Mouse (Mus musculus) heart, embryonic 14.5 days (tissue): ENCODE data around the gene Oxld1. TPM values are rescaled to one million over a fixed set of nuclear protein-coding genes. Genes with fewer than 3 reads are reported as not detected.
"Not testable (repeated sequence)": the region's sequence is repeated elsewhere in the genome, so short reads cannot be mapped to it uniquely, and the experiment has no call there.

Experiments
- ATAC-seq: fragments of 200-750 bp; cut with Nextera tagmentation; 2 replicates; pipeline ENCODE4 v1.8.0; 2017; ENCODE audit warnings: low read depth, moderate TSS enrichment; ENCODE audit not compliant: insufficient number of reproducible peaks, insufficient read depth, low FRiP score
- H3K27ac ChIP-seq, 2 experiments: fragments of 200-500 bp in 1 of 2; fragments of 300-500 bp in 1 of 2; sonication (generic) in 1 of 2; replicated peaks in 1 of 2; 2 replicates each; pipeline ENCODE4 v1.5.1; 2012 to 2014; ENCODE audit warnings: low read depth in 2 of 2, low read length in 2 of 2, control low read depth in 1 of 2, mild to moderate bottlenecking in 1 of 2, mixed read lengths in 1 of 2; ENCODE audit not compliant: control insufficient read depth in 1 of 2, insufficient read depth in 1 of 2
- H3K27me3 ChIP-seq: fragments of 300-500 bp; sonication (generic); 2 replicates; pipeline ENCODE4 v1.6.1; 2014; ENCODE audit warnings: mild to moderate bottlenecking, low read length, control low read depth; ENCODE audit not compliant: control insufficient read depth, insufficient read depth
- H3K36me3 ChIP-seq: fragments of 300-500 bp; sonication (generic); 2 replicates; pipeline ENCODE4 v1.6.1; 2014; ENCODE audit warnings: mild to moderate bottlenecking, control low read depth, low read length, mixed read lengths; ENCODE audit not compliant: control insufficient read depth, insufficient read depth
- H3K4me1 ChIP-seq, 2 experiments: fragments of 200-500 bp in 1 of 2; fragments of 300-500 bp in 1 of 2; sonication (generic) in 1 of 2; 2 replicates each; pipeline ENCODE4 v1.6.1; 2012 to 2014; ENCODE audit warnings: low read length in 2 of 2, control low read depth in 1 of 2, mixed read lengths in 1 of 2; ENCODE audit not compliant: control insufficient read depth in 2 of 2, insufficient read depth in 2 of 2
- H3K4me2 ChIP-seq: fragments of 300-500 bp; sonication (generic); 2 replicates; pipeline ENCODE4 v1.6.1; 2014; ENCODE audit warnings: mild to moderate bottlenecking, low read length
- H3K4me3 ChIP-seq, 2 experiments: fragments of 200-500 bp in 1 of 2; fragments of 300-500 bp in 1 of 2; sonication (generic) in 1 of 2; 2 replicates each; pipeline ENCODE4 v1.5.1; 2012 to 2014; ENCODE audit warnings: low read length in 2 of 2, mild to moderate bottlenecking in 2 of 2, control low read depth in 1 of 2, low read depth in 1 of 2, moderate library complexity in 1 of 2; ENCODE audit not compliant: control insufficient read depth in 1 of 2, insufficient read depth in 1 of 2
- H3K9ac ChIP-seq: fragments of 300-500 bp; sonication (generic); 2 replicates; pipeline ENCODE4 v1.6.1; 2014; ENCODE audit warnings: mild to moderate bottlenecking, low read length
- H3K9me3 ChIP-seq: fragments of 300-500 bp; sonication (generic); 2 replicates; pipeline ENCODE4 v1.6.1; 2016; ENCODE audit warnings: low read length, control low read depth; ENCODE audit not compliant: control insufficient read depth
- WGBS: fragments of 180-500 bp; shearing (Covaris S2); extraction: QIAGEN DNeasy Blood & Tissue Kit; methylation state at CpG from one replicate; pipeline ENCODE4 v1.1.7; 2014; 5-methylcytosine and 5-hydroxymethylcytosine counted together
- polyA plus RNA-seq: library from polyadenylated mRNA; unstranded; fragments of >200 nt; fragmentation: Nextera tagmentation; extraction: Ambion mirVana; gene quantifications from 2 replicates; pipeline ENCODE4 v1.2.1, GENCODE M21; 2014

The Oxld1 gene
- polyA plus RNA-seq, 1 experiment from 2014 or later = 24.9 TPM

- Histone ChIP-seq H3K4me3 (no peak overlapping the region), H3K9me3 (no peaks in the 10 kb centered on the region), H3K9ac (no peak overlapping the region), H3K36me3 (peaks cover 90% of the 10 kb centered on the region), H3K4me1 (peaks cover 2 to 5% of the 10 kb centered on the region in 2 experiments; a peak in 3 of 4 replicates), H3K4me2 (no peak overlapping the region), H3K27me3 (no peaks in the 10 kb centered on the region), H3K27ac (peak overlapping the region; percentile 43 to 48; a peak in 2 of 4 replicates)
- no peak for ATAC-seq
- WGBS = 66% methylated on average over 9 of the region's 9 CpGs
These were observed 34.1 kb downstream of the Oxld1 start for GRCm38 (mm10) chr11:120423569-120424295.

- peak overlapping the region; percentile 43 to 48; a peak in 2 of 4 replicates for H3K27ac ChIP-seq
- 0 out of 2 replicates have a peak overlapping the region, but pooled peaks have one; percentile 8 for H3K9ac ChIP-seq
- H3K36me3 ChIP-seq = peaks cover 90% of the 10 kb centered on the region
- no peak overlapping the region for H3K4me3 ChIP-seq
- 76% methylated on average over 13 of the region's 13 CpGs for WGBS
- no peaks in the 10 kb centered on the region for H3K9me3 ChIP-seq
- H3K4me2 ChIP-seq = no peak overlapping the region
- no peak for ATAC-seq
- peaks cover 2 to 5% of the 10 kb centered on the region in 2 experiments; a peak in 3 of 4 replicates for H3K4me1 ChIP-seq
- no peaks in the 10 kb centered on the region for H3K27me3 ChIP-seq
These were observed 35.0 kb downstream of the Oxld1 start for GRCm38 (mm10) chr11:120422651-120423568.

GRCm38 (mm10) chr11:120418592-120418991, 39.3 kb downstream of the Oxld1 start:
- peaks cover 93% of the 10 kb centered on the region for H3K36me3 ChIP-seq
- H3K27ac ChIP-seq = no peak overlapping the region
- peaks cover 2 to 5% of the 10 kb centered on the region in 2 experiments; a peak in 3 of 4 replicates for H3K4me1 ChIP-seq
- WGBS = 67% methylated on average over 1 of the region's 1 CpGs
- no peak overlapping the region for H3K9ac ChIP-seq
- no peak overlapping the region for H3K4me2 ChIP-seq
- no peak for ATAC-seq
- H3K27me3 ChIP-seq = no peaks in the 10 kb centered on the region
- no peak overlapping the region for H3K4me3 ChIP-seq
- no peaks in the 10 kb centered on the region for H3K9me3 ChIP-seq

- Histone ChIP-seq H3K4me1 (peaks cover 0 to 4% of the 10 kb centered on the region in 2 experiments; a peak in 2 of 4 replicates), H3K27ac (no peak overlapping the region), H3K4me3 (no peak overlapping the region), H3K4me2 (no peak overlapping the region), H3K27me3 (no peaks in the 10 kb centered on the region), H3K36me3 (peaks cover 96% of the 10 kb centered on the region), H3K9me3 (no peaks in the 10 kb centered on the region), H3K9ac (no peak overlapping the region)
- no peak for ATAC-seq
- WGBS = 73% methylated on average over 7 of the region's 7 CpGs
These were observed 40.0 kb downstream of the Oxld1 start for GRCm38 (mm10) chr11:120417852-120418251.

GRCm38 (mm10) chr11:120413621-120414020, 44.2 kb downstream of the Oxld1 start:
- H3K9me3 ChIP-seq, H3K4me2 ChIP-seq, H3K27ac ChIP-seq, ATAC-seq, H3K27me3 ChIP-seq, H3K4me1 ChIP-seq, H3K9ac ChIP-seq, H3K4me3 ChIP-seq: not testable (repeated sequence)
- WGBS = 95% methylated on average over 7 of the region's 10 CpGs
- H3K36me3 ChIP-seq = peaks cover 96% of the 10 kb centered on the region

Other genes starting within 250 kb of the Oxld1 start
- 8.8 and 9.1 TPM in 2 replicates for gene Bahcc1, start 225.1 kb downstream of the Oxld1 start, polyA plus RNA-seq
- gene Actg1, start 109.5 kb downstream of the Oxld1 start, polyA plus RNA-seq = 979 and 1,136 TPM in 2 replicates
- gene Fscn2, start 96.5 kb downstream of the Oxld1 start, polyA plus RNA-seq = 0.62 and 1.1 TPM in 2 replicates
- gene Faap100, start 79.3 kb downstream of the Oxld1 start, polyA plus RNA-seq = 30.6 and 32.8 TPM in 2 replicates
- gene Nploc4, start 20.4 kb downstream of the Oxld1 start, polyA plus RNA-seq = 35.6 and 37.2 TPM in 2 replicates
- gene Tspan10, start 15.4 kb downstream of the Oxld1 start, polyA plus RNA-seq = not detected in 2 replicates
- gene Pde6g, start 4.6 kb downstream of the Oxld1 start, polyA plus RNA-seq = 0.23 TPM in 1 of 2 replicates, not detected in the other
- gene Ccdc137, start within 50 bp of the Oxld1 start, polyA plus RNA-seq = 19.5 and 20.2 TPM in 2 replicates
- 40.0 and 44.4 TPM in 2 replicates for gene Arl16, start 9.5 kb upstream of the Oxld1 start, polyA plus RNA-seq
- gene Mrpl12, start 26.5 kb upstream of the Oxld1 start, polyA plus RNA-seq = 225 and 239 TPM in 2 replicates
- gene Slc25a10, start 33.8 kb upstream of the Oxld1 start, polyA plus RNA-seq = 39.4 and 41.7 TPM in 2 replicates
- gene Gcgr, start 72.6 kb upstream of the Oxld1 start, polyA plus RNA-seq = 2.3 and 2.5 TPM in 2 replicates
- gene Mcrip1, start 91.7 kb upstream of the Oxld1 start, polyA plus RNA-seq = 153 and 158 TPM in 2 replicates
- gene Ppp1r27, start 93.1 kb upstream of the Oxld1 start, polyA plus RNA-seq = not detected in 2 replicates
- gene P4hb, start 115.2 kb upstream of the Oxld1 start, polyA plus RNA-seq = 431 and 451 TPM in 2 replicates
- gene Arhgdia, start 123.6 kb upstream of the Oxld1 start, polyA plus RNA-seq = 360 and 367 TPM in 2 replicates
- 251 and 254 TPM in 2 replicates for gene Alyref, start 140.3 kb upstream of the Oxld1 start, polyA plus RNA-seq
- gene Anapc11, start 140.4 kb upstream of the Oxld1 start, polyA plus RNA-seq = 223 and 251 TPM in 2 replicates
- 17.5 and 18.9 TPM in 2 replicates for gene Npb, start 150.4 kb upstream of the Oxld1 start, polyA plus RNA-seq
- 72.0 and 73.2 TPM in 2 replicates for gene Pcyt2, start 159.9 kb upstream of the Oxld1 start, polyA plus RNA-seq
- gene Sirt7, start 167.2 kb upstream of the Oxld1 start, polyA plus RNA-seq = 17.6 and 18.5 TPM in 2 replicates
- gene Mafg, start 175.5 kb upstream of the Oxld1 start, polyA plus RNA-seq = 16.6 and 18.1 TPM in 2 replicates
- gene Pycr1, start 185.7 kb upstream of the Oxld1 start, polyA plus RNA-seq = 17.1 and 22.3 TPM in 2 replicates
- 19.4 and 19.5 TPM in 2 replicates for gene Myadml2, start 190.1 kb upstream of the Oxld1 start, polyA plus RNA-seq
- gene Notum, start 203.1 kb upstream of the Oxld1 start, polyA plus RNA-seq = 1.1 and 1.6 TPM in 2 replicates
- 96.6 and 106 TPM in 2 replicates for gene Aspscr1, start 214.9 kb upstream of the Oxld1 start, polyA plus RNA-seq